Mouse (Mus musculus): ENCODE results near the gene Kiss1r.

GRCm38 (mm10) chr10:79953946-79954345 is 37.2 kb downstream of the Kiss1r start:
- peak; percentile 63; the same call in 1 of the 2 replicates for TF ChIP-seq CTCF (IDR thresholded peaks at IDR 0.05; ENCODE audit: insufficient read depth, low read depth, low read length)
- no peak for TF ChIP-seq POLR2A (IDR thresholded peaks at IDR 0.05; ENCODE audit: insufficient read depth, low read depth, low read length)
